In genomic region chr13:47063985-47064760, GRCm38 (mm10) we compare ENCODE assay signal across 22 mouse cellular contexts. TPM values are rescaled to one million over a fixed set of nuclear protein-coding genes. Genes with fewer than 3 reads are reported as not detected.
DNase-seq lines count a peak whose midpoint lies in the region; ATAC-seq and TF ChIP-seq lines count a peak whose summit lies in the region.
"Had no signal": no experiment of that assay in that cellular context is flagged by ENCODE, and none has a peak within 500 bp of the region (broad histone marks: within the 10 kb centered on the region; RNA-seq: fewer than 3 reads in every experiment).

No protein-coding gene starts in this region.

- no peak overlapping the region for H3K4me2 ChIP-seq in lung, embryonic 14.5 days
- H3K4me2 ChIP-seq in stomach, postnatal 0 days (replicated peaks; ENCODE audit: low read depth): no peak overlapping the region
- H3K4me2 ChIP-seq: embryonic facial prominence, embryonic 12.5 days; limb, embryonic 12.5 days; liver, embryonic 15.5 days; midbrain, embryonic 15.5 days had no signal

- intact Hi-C loops in heart, postnatal 25 days (cut with DNase I): no loop called here

- H3K27ac ChIP-seq in heart, embryonic 10.5 days: no peak overlapping the region
- peak overlapping the region; percentile 65 for H3K27ac ChIP-seq in lung, embryonic 14.5 days (ENCODE audit: low read depth)
- peak overlapping the region; percentile 53 for H3K27ac ChIP-seq in stomach, postnatal 0 days (replicated peaks)
- no peak overlapping the region for H3K27ac ChIP-seq in thymus, adult 2 months (ENCODE audit: control insufficient read depth, insufficient read depth, low read length)
- H3K27ac ChIP-seq: embryonic facial prominence, embryonic 12.5 days; hindbrain, embryonic 10.5 days; hindbrain, postnatal 0 days; limb, embryonic 12.5 days; liver, embryonic 15.5 days; midbrain, embryonic 15.5 days had no signal

- H3K36me3 ChIP-seq in heart, embryonic 10.5 days: peaks cover 39% of the 10 kb centered on the region
- H3K36me3 ChIP-seq in lung, embryonic 14.5 days (ENCODE audit: insufficient read depth): peaks cover 34% of the 10 kb centered on the region
- peaks cover 2% of the 10 kb centered on the region for H3K36me3 ChIP-seq in stomach, postnatal 0 days (ENCODE audit: control insufficient read depth, insufficient read depth, low read length)
- peaks cover 28% of the 10 kb centered on the region for H3K36me3 ChIP-seq in thymus, adult 2 months (ENCODE audit: control insufficient read depth, insufficient read depth, low read length)

- DNase-seq in heart, embryonic 10.5 days (ENCODE audit: low spot score): peak; percentile 68
- no peak for DNase-seq in heart, postnatal 25 days (ENCODE audit: low spot score)
- DNase-seq in lung, embryonic 14.5 days: peak; percentile 90
- DNase-seq in lung, adult 2 months: no peak
- DNase-seq in lung, postnatal 10 days: peak; percentile 73
- no peak for DNase-seq in stomach, postnatal 0 days (ENCODE audit: low spot score)
- DNase-seq in thymus, adult 2 months: no peak
- no peak for DNase-seq in adrenal gland, postnatal 25 days
- DNase-seq: cerebellum, adult 8-10 months; kidney, adult 8-10 months; spleen, adult 18-20 months; thymus, postnatal 14 days had no signal

- ATAC-seq in lung, embryonic 14.5 days (ENCODE audit: insufficient read depth): peak; percentile 88
- no peak for ATAC-seq in stomach, postnatal 0 days (ENCODE audit: low FRiP score, low TSS enrichment)
- ATAC-seq: hindbrain, postnatal 0 days; midbrain, embryonic 15.5 days had no signal

- no peak overlapping the region for H3K4me3 ChIP-seq in heart, embryonic 10.5 days
- H3K4me3 ChIP-seq in lung, embryonic 14.5 days (ENCODE audit: low read depth, low read length): no peak overlapping the region
- no peak overlapping the region for H3K4me3 ChIP-seq in lung, adult 2 months (replicated peaks; ENCODE audit: extremely low read depth, low read depth, low read length)
- no peak overlapping the region for H3K4me3 ChIP-seq in stomach, postnatal 0 days (ENCODE audit: low read depth, low read length)
- no peak overlapping the region for H3K4me3 ChIP-seq in thymus, adult 2 months (ENCODE audit: control insufficient read depth, insufficient read depth, low read length)
- H3K4me3 ChIP-seq: embryonic facial prominence, embryonic 12.5 days; hindbrain, embryonic 10.5 days; limb, embryonic 12.5 days; liver, embryonic 15.5 days; megakaryocyte, embryonic 14.5 days; midbrain, embryonic 15.5 days; myocyte had no signal

- no peaks in the 10 kb centered on the region for H3K4me1 ChIP-seq in heart, embryonic 10.5 days
- no peaks in the 10 kb centered on the region for H3K4me1 ChIP-seq in lung, embryonic 14.5 days (ENCODE audit: insufficient read depth)
- H3K4me1 ChIP-seq in lung, adult 2 months (ENCODE audit: control insufficient read depth, insufficient read depth, low read length): no peaks in the 10 kb centered on the region
- H3K4me1 ChIP-seq in stomach, postnatal 0 days (replicated peaks; ENCODE audit: control insufficient read depth, insufficient read depth): no peaks in the 10 kb centered on the region
- H3K4me1 ChIP-seq in thymus, adult 2 months (replicated peaks; ENCODE audit: control insufficient read depth, insufficient read depth, low read length): no peaks in the 10 kb centered on the region
- H3K4me1 ChIP-seq: embryonic facial prominence, embryonic 12.5 days; hindbrain, embryonic 10.5 days; liver, embryonic 15.5 days; midbrain, embryonic 15.5 days had no signal

- no peak for TF ChIP-seq EP300 in stomach, postnatal 0 days (optimal IDR thresholded peaks at IDR 0.05)

- no peak for TF ChIP-seq POLR2A in lung, adult 2 months (IDR thresholded peaks at IDR 0.05; ENCODE audit: borderline replicate concordance, extremely low read depth, low read depth, low read length)
- TF ChIP-seq POLR2A in thymus, adult 2 months (IDR thresholded peaks at IDR 0.05; ENCODE audit: control insufficient read depth, extremely low read depth, insufficient read depth, low read length, poor library complexity): no peak

- TF ChIP-seq CTCF in lung, embryonic 14.5 days (IDR thresholded peaks at IDR 0.05; ENCODE audit: low read depth): no peak
- TF ChIP-seq CTCF in lung, adult 2 months (IDR thresholded peaks at IDR 0.05; ENCODE audit: insufficient read depth, low read length): no peak
- no peak for TF ChIP-seq CTCF in stomach, postnatal 0 days (IDR thresholded peaks at IDR 0.05; ENCODE audit: low read depth)
- TF ChIP-seq CTCF in thymus, adult 2 months (IDR thresholded peaks at IDR 0.05; ENCODE audit: borderline replicate concordance, control insufficient read depth, extremely low read depth, insufficient read depth, low read length, poor library complexity): no peak

- H3K9me3 ChIP-seq in heart, embryonic 10.5 days: no peaks in the 10 kb centered on the region
- H3K9me3 ChIP-seq in lung, embryonic 14.5 days (ENCODE audit: low read depth, low read length): no peaks in the 10 kb centered on the region
- H3K9me3 ChIP-seq in stomach, postnatal 0 days (ENCODE audit: control insufficient read depth, low read length): no peaks in the 10 kb centered on the region
- H3K9me3 ChIP-seq: embryonic facial prominence, embryonic 12.5 days; hindbrain, embryonic 10.5 days; limb, embryonic 12.5 days; liver, embryonic 15.5 days; megakaryocyte, embryonic 14.5 days; midbrain, embryonic 15.5 days had no signal

- H3K9ac ChIP-seq in lung, embryonic 14.5 days: no peak overlapping the region
- H3K9ac ChIP-seq in stomach, postnatal 0 days (ENCODE audit: low read length): no peak overlapping the region
- H3K9ac ChIP-seq: embryonic facial prominence, embryonic 12.5 days; limb, embryonic 12.5 days; liver, embryonic 15.5 days; midbrain, embryonic 15.5 days had no signal

- 82% methylated on average over 15 of the region's 15 CpGs for WGBS in heart, embryonic 10.5 days
- 37% methylated on average over 15 of the region's 15 CpGs for WGBS in lung, embryonic 14.5 days
- WGBS in lung, adult 2 months: 59% methylated on average over 15 of the region's 15 CpGs
- 53% methylated on average over 15 of the region's 15 CpGs for WGBS in stomach, postnatal 0 days
- 84% methylated on average over 15 of the region's 15 CpGs for WGBS in thymus, adult 2 months

- H3K27me3 ChIP-seq in heart, embryonic 10.5 days (ENCODE audit: insufficient read depth, poor library complexity, severe bottlenecking): no peaks in the 10 kb centered on the region
- no peaks in the 10 kb centered on the region for H3K27me3 ChIP-seq in lung, embryonic 14.5 days (ENCODE audit: insufficient read depth, low read length)
- H3K27me3 ChIP-seq in stomach, postnatal 0 days (ENCODE audit: control insufficient read depth, insufficient read depth, low read length): no peaks in the 10 kb centered on the region
- H3K27me3 ChIP-seq in thymus, adult 2 months (ENCODE audit: control insufficient read depth, insufficient read depth, low read length): no peaks in the 10 kb centered on the region
- H3K27me3 ChIP-seq: CH12.LX; embryonic facial prominence, embryonic 12.5 days; limb, embryonic 12.5 days; liver, embryonic 15.5 days; megakaryocyte, embryonic 14.5 days; midbrain, embryonic 15.5 days had no signal

RNA-seq across cellular contexts. Expression of gene Tpmt, which starts 19.6 kb away (rescaled TPM):
- 16.3 and 21.1 TPM in 2 replicates for polyA plus RNA-seq in heart, embryonic 10.5 days (2016; fragmentation: Nextera tagmentation; extraction: Ambion mirVana)
- total RNA-seq in heart, postnatal 25 days (2021): 1 to 10 TPM; 4.9 to 6.0 TPM
- polyA plus RNA-seq in lung, embryonic 14.5 days (2014; fragmentation: Nextera tagmentation; extraction: Ambion mirVana): 27.5 and 28.4 TPM in 2 replicates
- polyA plus RNA-seq in lung, adult 2 months (2012; rRNA removed): 1.0 and 2.3 TPM in 2 replicates
- polyA plus RNA-seq in stomach, postnatal 0 days (2015; fragmentation: Nextera tagmentation; extraction: Ambion mirVana): 10.0 and 10.2 TPM in 2 replicates
- polyA plus RNA-seq in thymus, adult 2 months (2012; rRNA removed): 2.1 and 3.1 TPM in 2 replicates
- total RNA-seq in adrenal gland, postnatal 25 days (2021): 9.2 and 10.8 TPM in 2 replicates

RNA-seq across cellular contexts. Expression of gene Kdm1b, which starts 20.9 kb away (rescaled TPM):
- 7.9 and 9.2 TPM in 2 replicates for polyA plus RNA-seq in heart, embryonic 10.5 days (2016; fragmentation: Nextera tagmentation; extraction: Ambion mirVana)
- total RNA-seq in heart, postnatal 25 days (2021): 10 to 100 TPM in 1 of 2 experiments, 1 to 10 TPM in 1; 8.2 to 10.4 TPM
- polyA plus RNA-seq in lung, embryonic 14.5 days (2014; fragmentation: Nextera tagmentation; extraction: Ambion mirVana): 11.8 and 12.5 TPM in 2 replicates
- 7.7 and 9.7 TPM in 2 replicates for polyA plus RNA-seq in lung, adult 2 months (2012; rRNA removed)
- polyA plus RNA-seq in stomach, postnatal 0 days (2015; fragmentation: Nextera tagmentation; extraction: Ambion mirVana): 10.1 and 11.1 TPM in 2 replicates
- polyA plus RNA-seq in thymus, adult 2 months (2012; rRNA removed): 23.6 and 25.2 TPM in 2 replicates
- total RNA-seq in adrenal gland, postnatal 25 days (2021): 7.5 and 11.7 TPM in 2 replicates

RNA-seq across cellular contexts. Expression of gene Dek, which starts 41.8 kb away (rescaled TPM):
- 167 and 249 TPM in 2 replicates for polyA plus RNA-seq in heart, embryonic 10.5 days (2016; fragmentation: Nextera tagmentation; extraction: Ambion mirVana)
- 10 to 100 TPM; 30.5 to 37.1 TPM for total RNA-seq in heart, postnatal 25 days (2021)
- polyA plus RNA-seq in lung, embryonic 14.5 days (2014; fragmentation: Nextera tagmentation; extraction: Ambion mirVana): 301 and 326 TPM in 2 replicates
- 18.9 and 35.7 TPM in 2 replicates for polyA plus RNA-seq in lung, adult 2 months (2012; rRNA removed)
- polyA plus RNA-seq in stomach, postnatal 0 days (2015; fragmentation: Nextera tagmentation; extraction: Ambion mirVana): 114 and 133 TPM in 2 replicates
- polyA plus RNA-seq in thymus, adult 2 months (2012; rRNA removed): 50.4 and 109 TPM in 2 replicates
- 80.0 and 81.6 TPM in 2 replicates for total RNA-seq in adrenal gland, postnatal 25 days (2021)

RNA-seq across cellular contexts. Expression of gene Nhlrc1, which starts 49.5 kb away (rescaled TPM):
- polyA plus RNA-seq in heart, embryonic 10.5 days (2016; fragmentation: Nextera tagmentation; extraction: Ambion mirVana): 2.9 and 4.3 TPM in 2 replicates
- 1 to 10 TPM; 5.6 to 6.2 TPM for total RNA-seq in heart, postnatal 25 days (2021)
- 3.5 and 3.8 TPM in 2 replicates for polyA plus RNA-seq in lung, embryonic 14.5 days (2014; fragmentation: Nextera tagmentation; extraction: Ambion mirVana)
- polyA plus RNA-seq in lung, adult 2 months (2012; rRNA removed): 4.4 and 5.8 TPM in 2 replicates
- polyA plus RNA-seq in stomach, postnatal 0 days (2015; fragmentation: Nextera tagmentation; extraction: Ambion mirVana): 3.6 and 3.8 TPM in 2 replicates
- polyA plus RNA-seq in thymus, adult 2 months (2012; rRNA removed): 1.3 and 1.7 TPM in 2 replicates
- total RNA-seq in adrenal gland, postnatal 25 days (2021): 5.8 and 6.0 TPM in 2 replicates
- total RNA-seq: CH12.LX, MEL had no signal

RNA-seq across cellular contexts. Expression of gene Rnf144b, which starts 58.3 kb away (rescaled TPM):
- polyA plus RNA-seq in heart, embryonic 10.5 days (2016; fragmentation: Nextera tagmentation; extraction: Ambion mirVana): 0.98 and 1.6 TPM in 2 replicates
- 10 to 100 TPM; 14.8 to 20.8 TPM for total RNA-seq in heart, postnatal 25 days (2021)
- polyA plus RNA-seq in lung, embryonic 14.5 days (2014; fragmentation: Nextera tagmentation; extraction: Ambion mirVana): 1.2 and 1.5 TPM in 2 replicates
- 15.8 and 20.9 TPM in 2 replicates for polyA plus RNA-seq in lung, adult 2 months (2012; rRNA removed)
- 3.7 and 4.0 TPM in 2 replicates for polyA plus RNA-seq in stomach, postnatal 0 days (2015; fragmentation: Nextera tagmentation; extraction: Ambion mirVana)
- polyA plus RNA-seq in thymus, adult 2 months (2012; rRNA removed): 5.1 and 5.4 TPM in 2 replicates
- total RNA-seq in adrenal gland, postnatal 25 days (2021): 2.8 and 3.9 TPM in 2 replicates
- total RNA-seq: CH12.LX, MEL had no signal

Comparison
In these comparisons a context has a peak if more than half of its experiments do, and no peak if none do; other contexts are left out.
1. DNase-seq: peak in heart, embryonic 10.5 days (single experiment), lung, embryonic 14.5 days (single experiment) and lung, postnatal 10 days (single experiment); none in heart, postnatal 25 days (single experiment), lung, adult 2 months (single experiment), stomach, postnatal 0 days (single experiment), thymus, adult 2 months (single experiment) and adrenal gland, postnatal 25 days (single experiment).
2. H3K27ac ChIP-seq: peak in lung, embryonic 14.5 days (single experiment) and stomach, postnatal 0 days (single experiment); none in heart, embryonic 10.5 days (single experiment) and thymus, adult 2 months (single experiment).